Mouse (Mus musculus) cortical plate, adult 2 months (tissue): Measurements from ENCODE around the gene Arhgap24.

Experiments used
- CTCF ChIP-seq: fragments of 200-500 bp; IDR thresholded peaks from 2 replicates; pipeline ENCODE4 v1.5.1; 2011; ENCODE audit warnings: mild to moderate bottlenecking, control low read depth, low read length; ENCODE audit not compliant: insufficient read depth; ENCODE audit errors: extremely low read depth
- POLR2A ChIP-seq: fragments of 200-500 bp; IDR thresholded peaks from 2 replicates; pipeline ENCODE4 v1.6.1; 2011; ENCODE audit warnings: mild to moderate bottlenecking, low read length, control low read depth; ENCODE audit not compliant: insufficient read depth; ENCODE audit errors: extremely low read depth

DNA sequence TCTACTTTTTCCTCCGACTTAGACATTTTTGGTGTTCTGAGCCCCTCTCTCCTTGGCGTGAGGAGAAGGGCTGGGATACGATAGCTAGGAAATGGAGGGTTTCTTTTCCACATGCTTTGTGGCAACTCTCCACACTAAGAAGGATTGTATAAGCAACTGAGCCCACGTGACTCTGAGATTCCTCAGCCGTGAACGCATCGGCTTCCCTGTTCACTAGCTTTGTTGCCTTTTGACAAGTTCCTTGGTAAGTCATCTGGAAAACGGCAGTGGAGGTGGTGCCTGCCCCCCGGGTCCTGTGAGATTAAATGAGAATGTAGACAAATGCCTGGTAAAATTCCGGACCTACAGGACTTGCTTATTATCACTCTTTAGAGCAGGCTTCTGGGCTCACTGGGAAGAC lies 374.6 kb downstream of the Arhgap24 start:
- TF ChIP-seq CTCF (no peak), POLR2A (no peak)
